Mouse (Mus musculus): ENCODE measurements around the gene Epb41l3.

Gene Epb41l3

GRCm38 (mm10) chr17:69181560-69182316 is 106.3 kb downstream of the Epb41l3 start:
- DNase-seq (ENCODE audit: low read depth) = no peak

DNA sequence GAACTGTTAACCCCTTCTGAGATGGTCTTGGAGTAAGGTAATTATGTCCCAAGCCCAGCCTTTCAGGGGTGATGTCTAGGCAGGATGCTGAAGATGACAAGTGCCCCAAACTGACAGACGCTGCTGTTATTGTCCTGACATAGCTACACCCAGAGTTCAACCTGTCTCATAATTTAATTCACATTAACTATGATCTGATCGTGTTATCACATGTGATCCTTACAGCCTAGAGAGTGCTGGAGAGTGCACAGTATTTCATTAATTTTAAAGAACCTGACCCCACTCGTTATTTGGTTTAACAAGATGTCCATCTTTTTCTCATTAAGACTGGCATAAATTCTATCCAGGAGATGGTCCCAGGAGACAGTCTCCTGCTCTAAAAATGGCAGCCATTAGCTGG is 112.3 kb downstream of the Epb41l3 start:
- no peak for DNase-seq (ENCODE audit: low read depth)

GRCm38 (mm10) chr17:69192863-69193493 is 117.5 kb downstream of the Epb41l3 start:
- DNase-seq (ENCODE audit: low read depth) = no peak

- DNase-seq (ENCODE audit: low read depth) = no peak
These were observed 119.1 kb downstream of the Epb41l3 start for GRCm38 (mm10) chr17:69194599-69194998.

DNA sequence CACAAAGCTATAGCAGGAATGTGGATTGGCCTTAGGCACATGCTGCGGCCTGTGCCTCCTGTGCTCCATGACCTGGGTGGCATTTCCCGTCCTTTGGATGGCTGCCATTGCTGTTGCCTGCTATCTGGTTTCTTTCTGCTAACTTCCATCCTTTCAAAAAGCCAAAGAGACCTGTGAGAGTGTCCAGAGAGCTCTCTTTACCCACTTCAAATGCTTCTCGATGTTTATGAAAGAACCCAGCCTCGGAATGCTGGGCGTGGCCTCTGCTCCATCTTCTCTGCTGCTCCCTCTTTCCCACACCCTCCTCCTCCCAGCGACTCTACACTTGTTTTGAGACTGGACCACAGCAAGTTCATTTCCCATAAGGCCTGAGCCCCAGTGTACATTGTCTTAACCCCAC is 120.3 kb downstream of the Epb41l3 start:
- no peak for DNase-seq (ENCODE audit: low read depth)

DNA sequence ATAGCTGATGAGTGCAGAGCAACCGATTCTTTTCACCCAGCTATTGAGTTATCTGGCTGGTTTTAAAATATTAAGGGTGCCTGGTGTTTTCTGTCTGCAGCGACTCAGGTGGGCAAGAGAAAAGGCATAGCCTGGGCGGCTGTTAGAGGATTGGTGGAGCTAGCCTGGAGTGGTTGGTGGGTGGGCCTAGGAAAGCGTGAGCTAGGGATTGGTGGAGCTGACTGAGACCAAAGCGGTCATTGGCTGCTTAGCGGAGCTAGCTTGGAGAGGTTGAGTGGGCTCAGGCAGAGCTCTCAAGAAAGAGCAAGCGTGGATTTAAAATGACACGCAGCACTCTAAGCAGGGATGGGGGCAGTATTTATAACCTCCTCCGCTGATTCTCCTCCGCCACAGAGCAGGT is 121.2 kb downstream of the Epb41l3 start:
- DNase-seq (ENCODE audit: low read depth) = no peak

- DNase-seq (ENCODE audit: low read depth) = no peak
These were observed 123.3 kb downstream of the Epb41l3 start for GRCm38 (mm10) chr17:69198805-69199204.

DNA sequence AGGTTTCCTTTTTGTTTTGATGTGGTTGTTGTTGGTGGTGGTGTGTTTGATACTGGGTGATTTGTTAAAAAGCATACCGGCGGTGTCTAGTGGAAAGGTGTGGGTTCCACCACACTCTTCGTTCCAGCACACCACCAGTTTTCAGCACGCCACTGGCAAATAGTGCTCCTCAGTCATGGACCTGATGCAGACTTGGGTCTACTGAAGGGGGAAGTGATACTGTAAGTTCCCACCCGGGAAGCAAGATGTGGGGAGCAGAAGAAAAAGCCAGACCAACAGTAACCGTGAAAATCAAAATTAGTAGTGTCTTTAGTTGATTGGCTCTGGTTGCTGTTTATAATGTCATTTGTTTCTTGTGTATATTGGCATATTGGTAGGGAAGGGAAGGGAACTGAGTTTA is 124.3 kb downstream of the Epb41l3 start:
- DNase-seq (ENCODE audit: low read depth) = no peak

DNA sequence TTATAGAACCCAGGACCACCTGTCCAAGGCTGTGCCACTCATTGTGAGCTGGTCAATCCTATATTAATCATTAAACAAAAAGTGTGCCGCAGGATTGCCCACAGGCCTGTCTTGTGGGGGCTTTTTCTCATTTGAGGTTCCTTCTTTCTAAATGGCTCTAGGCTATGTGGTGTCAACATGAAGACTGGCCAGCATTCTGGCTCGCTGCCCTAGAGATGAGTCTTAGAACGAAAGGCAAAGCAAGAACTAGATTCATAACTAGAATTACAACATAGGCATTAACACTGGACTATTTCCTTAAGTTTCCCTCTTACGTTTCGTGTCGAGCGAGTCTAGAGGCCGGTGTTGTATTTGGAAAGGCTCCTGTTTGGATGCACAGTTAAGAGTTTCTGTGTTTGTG is 125.5 kb downstream of the Epb41l3 start:
- no peak for DNase-seq (ENCODE audit: low read depth)

GRCm38 (mm10) chr17:69205282-69205999 is 130.0 kb downstream of the Epb41l3 start:
- no peak for DNase-seq (ENCODE audit: low read depth)

GRCm38 (mm10) chr17:69207562-69208312 is 132.3 kb downstream of the Epb41l3 start:
- no peak for DNase-seq (ENCODE audit: low read depth)

- DNase-seq (ENCODE audit: low read depth) = no peak
These were observed 135.6 kb downstream of the Epb41l3 start for GRCm38 (mm10) chr17:69211065-69211464.

- no peak for DNase-seq (ENCODE audit: low read depth)
These were observed 140.6 kb downstream of the Epb41l3 start for GRCm38 (mm10) chr17:69216120-69216519.

GRCm38 (mm10) chr17:69220849-69221248 is 145.4 kb downstream of the Epb41l3 start:
- DNase-seq (ENCODE audit: low read depth) = no peak

GRCm38 (mm10) chr17:69221377-69221776 is 145.9 kb downstream of the Epb41l3 start:
- no peak for DNase-seq (ENCODE audit: low read depth)

DNA sequence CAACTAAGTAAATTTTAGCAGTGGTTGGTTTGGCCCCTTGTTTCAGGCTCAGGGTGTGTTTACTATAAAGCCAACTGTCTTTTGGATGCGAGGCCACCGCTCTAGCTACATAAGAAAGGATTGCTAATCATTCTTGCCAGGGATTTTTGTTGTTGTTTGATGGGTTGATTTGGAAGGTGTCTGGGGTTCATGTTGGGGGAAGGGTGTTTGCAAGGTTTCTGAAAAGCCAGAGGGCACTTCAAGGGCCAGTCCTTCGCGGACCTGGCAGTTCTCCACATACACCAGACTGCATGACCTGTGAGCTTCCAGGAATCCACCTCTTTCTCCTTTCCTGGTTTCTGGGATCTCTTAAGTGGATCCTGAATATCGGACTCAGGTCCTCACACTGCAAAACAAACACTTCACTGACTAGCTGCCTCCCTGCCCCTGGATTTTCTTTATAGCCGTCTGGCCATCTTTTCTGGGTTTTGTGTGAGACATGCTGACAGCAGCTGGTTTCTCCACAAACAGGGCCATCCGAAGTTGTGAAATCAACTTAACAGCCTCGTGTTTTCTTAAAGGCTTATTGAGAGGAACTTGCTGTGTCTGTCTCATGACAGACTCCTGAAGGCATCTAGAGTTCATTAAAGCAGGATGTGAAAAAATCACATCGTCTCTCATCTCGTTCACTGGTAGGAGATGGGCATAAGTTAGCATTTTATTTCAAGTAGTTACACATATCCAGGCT is 146.6 kb downstream of the Epb41l3 start:
- no peak for DNase-seq (ENCODE audit: low read depth)

DNA sequence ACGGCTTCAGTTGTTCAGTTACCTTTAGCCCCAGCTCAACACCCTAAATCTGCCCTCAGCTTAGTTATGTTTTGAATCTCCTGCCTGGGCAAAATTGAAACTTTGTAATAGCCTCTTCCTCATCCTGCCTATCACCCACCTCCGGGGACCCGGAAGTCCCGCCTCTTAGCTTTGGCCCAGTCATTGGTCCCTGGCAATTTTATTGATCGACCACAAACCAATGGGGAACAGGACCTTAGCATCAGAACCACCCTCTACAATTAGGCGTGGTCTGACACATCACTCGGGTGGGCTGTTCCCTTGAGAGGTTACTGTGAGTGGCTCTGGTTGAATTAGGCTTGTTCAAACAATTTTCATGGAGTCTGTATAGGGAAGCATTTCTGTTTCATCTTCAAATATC is 150.5 kb downstream of the Epb41l3 start:
- no peak for DNase-seq (ENCODE audit: low read depth)

- no peak for DNase-seq (ENCODE audit: low read depth)
These were observed 152.0 kb downstream of the Epb41l3 start for GRCm38 (mm10) chr17:69227426-69228014.

- no peak for DNase-seq (ENCODE audit: low read depth)
These were observed 154.0 kb downstream of the Epb41l3 start for GRCm38 (mm10) chr17:69229451-69229850.

GRCm38 (mm10) chr17:69230131-69230621 is 154.7 kb downstream of the Epb41l3 start:
- DNase-seq (ENCODE audit: low read depth) = no peak

- no peak for DNase-seq (ENCODE audit: low read depth)
These were observed 155.9 kb downstream of the Epb41l3 start for GRCm38 (mm10) chr17:69231360-69231759.

All from naive thymus-derived CD4-positive, alpha-beta T cell, adult 2 months (primary cell).